Mouse (Mus musculus): ENCODE data around the gene Phactr1.

- no peak for TF ChIP-seq CTCF (IDR thresholded peaks at IDR 0.05; ENCODE audit: low read depth, low read length)
- TF ChIP-seq POLR2AphosphoS5 (IDR thresholded peaks at IDR 0.05; ENCODE audit: insufficient replicate concordance, low read depth, low read length): no peak
Observed at GRCm38 (mm10) chr13:43130161-43130560, 449.7 kb downstream of the Phactr1 start.
